In genomic region chr8:57435768-57436436, GRCm38 (mm10) we compare ENCODE assay signal across 9 mouse cellular contexts. TPM values are rescaled to one million over a fixed set of nuclear protein-coding genes. Genes with fewer than 3 reads are reported as not detected.
DNase-seq lines count a peak whose midpoint lies in the region; ATAC-seq and TF ChIP-seq lines count a peak whose summit lies in the region.
"Had no signal": no experiment of that assay in that cellular context is flagged by ENCODE, and none has a peak within 500 bp of the region (broad histone marks: within the 10 kb centered on the region; RNA-seq: fewer than 3 reads in every experiment).

No protein-coding gene starts in this region.

- peak overlapping the region; percentile 93 for H3K27ac ChIP-seq in bone marrow, adult 2 months (ENCODE audit: control insufficient read depth, insufficient read depth, low read depth, low read length, poor library complexity)
- H3K27ac ChIP-seq in forebrain, embryonic 14.5 days (ENCODE audit: low read depth, low read length) = peak overlapping the region; percentile 56; the same call in 1 of the 2 replicates
- H3K27ac ChIP-seq: heart, embryonic 15.5 days had no signal

- peak overlapping the region; percentile 10; the same call in 1 of the 2 replicates for H3K4me2 ChIP-seq in forebrain, embryonic 14.5 days (ENCODE audit: low read length)
- H3K4me2 ChIP-seq: heart, embryonic 15.5 days had no signal

- no peak overlapping the region for H3K9ac ChIP-seq in forebrain, embryonic 14.5 days (ENCODE audit: low read length)
- H3K9ac ChIP-seq: heart, embryonic 15.5 days had no signal

- H3K4me3 ChIP-seq in bone marrow, adult 2 months (replicated peaks; ENCODE audit: control insufficient read depth, low read depth, low read length) = peak overlapping the region; percentile 74
- no peak overlapping the region for H3K4me3 ChIP-seq in forebrain, embryonic 14.5 days (ENCODE audit: low read depth, low read length)
- H3K4me3 ChIP-seq: heart, embryonic 15.5 days had no signal

- H3K4me1 ChIP-seq in bone marrow, adult 2 months (ENCODE audit: control insufficient read depth, insufficient read depth, low read length) = peaks cover 4% of the 10 kb centered on the region
- H3K4me1 ChIP-seq in forebrain, embryonic 14.5 days (ENCODE audit: control insufficient read depth, insufficient read depth, low read length) = peaks cover 8% of the 10 kb centered on the region; the same call in 1 of the 2 replicates

- no peak for TF ChIP-seq CTCF in bone marrow, adult 2 months (IDR thresholded peaks at IDR 0.05; ENCODE audit: control insufficient read depth, insufficient read depth, low read length)

- DNase-seq in kidney, postnatal 36 days = peak; percentile 29 to 42
- DNase-seq in kidney, adult 9 months = no peak
- DNase-seq in forebrain, embryonic 14.5 days (ENCODE audit: low spot score) = peak; percentile 91
- peak; percentile 24 to 76 for DNase-seq in left cerebral cortex, adult 8-10 months (ENCODE audit: low spot score in 2 of 2)
- DNase-seq in right cerebral cortex, postnatal 36 days (ENCODE audit: low spot score in 2 of 2) = peak; percentile 73 to 75
- DNase-seq in natural killer cell, adult 2 months (ENCODE audit: low spot score in 2 of 2) = no peak
- no peak for DNase-seq in gastrocnemius, postnatal 10 days

- TF ChIP-seq POLR2A in bone marrow, adult 2 months (IDR thresholded peaks at IDR 0.05; ENCODE audit: borderline replicate concordance, control insufficient read depth, low read depth, low read length) = no peak

- no peaks in the 10 kb centered on the region for H3K27me3 ChIP-seq in forebrain, embryonic 14.5 days (replicated peaks; ENCODE audit: control insufficient read depth, insufficient read depth, low read length)
- H3K27me3 ChIP-seq: heart, embryonic 15.5 days had no signal

- peak; percentile 84 for ATAC-seq in forebrain, embryonic 14.5 days

- H3K36me3 ChIP-seq in forebrain, embryonic 14.5 days (ENCODE audit: control insufficient read depth, insufficient read depth, low read length) = no peaks in the 10 kb centered on the region
- H3K36me3 ChIP-seq: heart, embryonic 15.5 days had no signal

- H3K9me3 ChIP-seq in forebrain, embryonic 14.5 days (replicated peaks; ENCODE audit: control insufficient read depth, low read length) = no peaks in the 10 kb centered on the region
- H3K9me3 ChIP-seq: heart, embryonic 15.5 days had no signal

- WGBS in bone marrow, adult 2 months = 7% methylated on average over 18 of the region's 18 CpGs
- 35% methylated on average over 18 of the region's 18 CpGs for WGBS in forebrain, embryonic 14.5 days

RNA-seq across cellular contexts. Expression of gene Scrg1, which starts 19.8 kb away (rescaled TPM):
- 18.1 and 51.0 TPM in 2 replicates for polyA plus RNA-seq in bone marrow, adult 2 months (2011; ENCODE audit: insufficient read depth, insufficient read length, low replicate concordance, missing spikeins)
- polyA plus RNA-seq in forebrain, embryonic 14.5 days (2014; fragmentation: Nextera tagmentation; extraction: Ambion mirVana) = 6.9 and 10.1 TPM in 2 replicates
- total RNA-seq in left cerebral cortex, adult 8-10 months (2022) = 10 to 100 TPM; 36.6 to 53.2 (median 41.0) TPM
- not detected for total RNA-seq in gastrocnemius, postnatal 10 days (2021)

RNA-seq across cellular contexts. Expression of gene Sap30, which starts 51.8 kb away (rescaled TPM):
- 11.7 and 26.8 TPM in 2 replicates for polyA plus RNA-seq in bone marrow, adult 2 months (2011; ENCODE audit: insufficient read depth, insufficient read length, low replicate concordance, missing spikeins)
- 87.4 and 91.1 TPM in 2 replicates for polyA plus RNA-seq in forebrain, embryonic 14.5 days (2014; fragmentation: Nextera tagmentation; extraction: Ambion mirVana)
- total RNA-seq in left cerebral cortex, adult 8-10 months (2022) = 10 to 100 TPM in 1 of 4 experiments, 1 to 10 TPM in 3; 5.3 to 11.1 (median 8.1) TPM
- 10 to 100 TPM; 33.6 to 35.9 TPM for total RNA-seq in gastrocnemius, postnatal 10 days (2021)

Comparison
In these comparisons a context has a peak if more than half of its experiments do, and no peak if none do; other contexts are left out.
1. DNase-seq: peak in kidney, postnatal 36 days (2 of 2), forebrain, embryonic 14.5 days (single experiment), left cerebral cortex, adult 8-10 months (2 of 2) and right cerebral cortex, postnatal 36 days (2 of 2); none in kidney, adult 9 months (single experiment), natural killer cell, adult 2 months (0 of 2) and gastrocnemius, postnatal 10 days (single experiment).
2. RNA of gene Scrg1, which starts 19.8 kb away (total RNA-seq): 36.6 to 53.2 TPM in left cerebral cortex, adult 8-10 months; not detected in gastrocnemius, postnatal 10 days; every median in the first group is over 10 times any median in the second.